Mouse (Mus musculus): ENCODE measurements around the gene Sec31b.
A peak's percentile ranks its signal among the peaks of the same experiment; 100 is the strongest.

Gene Sec31b

DNA sequence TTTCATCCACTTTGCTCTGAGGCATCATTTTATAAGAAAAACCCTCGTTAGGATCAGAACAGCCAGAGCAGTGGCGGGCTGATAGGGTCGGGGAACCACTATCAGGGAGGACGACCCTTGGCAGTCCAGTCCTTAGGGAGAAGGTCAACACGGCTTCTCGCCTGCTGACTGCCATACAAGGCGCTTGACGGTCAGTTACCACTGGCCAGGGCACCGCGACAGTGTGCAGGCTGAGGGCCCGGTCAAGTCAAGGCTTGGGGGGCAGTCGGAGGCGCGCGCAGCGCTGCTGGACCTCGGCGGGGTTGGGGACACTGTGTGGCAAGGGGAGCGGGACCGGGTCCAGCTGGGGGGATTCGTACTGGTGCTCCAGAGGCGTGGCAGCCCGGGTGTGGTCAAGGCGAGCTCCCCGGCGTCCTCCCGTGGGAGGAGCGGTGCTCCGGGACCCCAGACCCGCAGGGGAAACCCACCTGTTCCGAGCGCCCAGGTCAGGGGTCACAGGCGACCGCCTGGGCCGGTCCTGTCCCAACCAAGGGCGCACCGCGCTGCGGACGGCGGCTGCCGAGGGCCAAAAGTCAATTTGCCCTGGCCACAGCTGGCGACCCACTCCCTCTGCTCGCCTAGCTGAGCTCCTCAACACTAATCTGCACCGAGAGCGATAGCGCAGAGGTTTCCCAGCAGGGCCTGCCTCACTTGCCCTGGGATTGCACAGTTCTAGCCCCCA, at the start of gene Sec31b:
TSS of gene Sec31b (minus strand) at position 544 of the 721 bp plus-strand sequence.
- peak; percentile 10 to 29 for DNase-seq (ENCODE audit: low spot score in 2 of 2)

DNA sequence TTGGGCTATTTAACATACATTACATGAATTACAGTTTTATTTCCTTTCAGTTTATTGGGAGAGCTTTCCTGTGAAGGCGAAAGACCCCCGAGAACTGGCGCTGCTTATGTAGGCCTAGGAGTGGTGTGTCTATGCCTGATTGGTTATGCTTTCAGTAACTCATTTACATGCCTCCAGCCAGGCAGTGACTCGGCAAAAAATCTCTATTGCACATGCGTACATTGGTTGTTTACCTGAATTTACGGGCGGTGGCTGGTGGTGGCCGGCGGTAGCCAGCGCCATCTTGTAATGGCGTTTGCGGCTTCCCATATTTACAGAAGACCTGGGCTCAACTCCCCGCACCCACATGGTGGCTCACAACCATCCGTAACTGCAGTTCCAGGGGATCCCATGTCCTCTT, 48.5 kb upstream of the Sec31b start:
- DNase-seq (ENCODE audit: low spot score in 2 of 2): no peak

- DNase-seq (ENCODE audit: low spot score in 2 of 2): no peak
Observed at GRCm38 (mm10) chr19:44591638-44592037, 46.0 kb upstream of the Sec31b start.

- DNase-seq (ENCODE audit: low spot score in 2 of 2): no peak
Observed at GRCm38 (mm10) chr19:44590992-44591391, 45.3 kb upstream of the Sec31b start.

DNA sequence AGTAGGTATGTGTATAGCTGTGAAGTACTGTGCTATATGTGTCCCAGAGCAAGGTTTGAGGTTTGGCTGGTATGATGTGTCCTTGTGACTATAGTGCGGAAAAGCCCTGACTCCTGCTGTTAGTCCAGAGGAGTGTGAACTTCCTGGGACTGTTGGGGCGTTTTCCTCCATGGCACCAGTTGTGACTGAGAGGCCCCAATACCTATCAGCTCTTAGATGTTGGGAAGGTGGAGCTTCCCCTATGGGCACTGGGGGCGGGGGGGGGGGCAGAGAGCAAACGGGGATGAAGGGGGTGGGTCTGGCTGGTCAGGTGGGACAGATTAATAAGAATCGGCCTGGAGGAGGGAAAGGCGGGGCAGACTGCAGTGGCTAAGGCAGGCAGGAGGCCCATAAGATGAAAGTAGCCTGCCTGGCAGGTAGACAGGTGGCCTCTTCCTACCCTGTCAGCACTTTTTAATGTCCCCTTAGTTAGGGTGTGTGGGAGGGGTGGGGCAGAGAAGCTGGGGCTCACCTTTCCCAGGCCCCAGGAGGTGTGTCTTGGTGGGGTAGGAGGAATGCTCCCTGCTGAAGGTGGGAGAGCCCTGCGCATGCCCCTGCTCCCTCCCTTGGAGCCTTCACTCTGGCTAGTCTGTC, 44.0 kb upstream of the Sec31b start:
- DNase-seq (ENCODE audit: low spot score in 2 of 2): no peak

GRCm38 (mm10) chr19:44588036-44588435, 42.4 kb upstream of the Sec31b start:
- no peak for DNase-seq (ENCODE audit: low spot score in 2 of 2)

DNA sequence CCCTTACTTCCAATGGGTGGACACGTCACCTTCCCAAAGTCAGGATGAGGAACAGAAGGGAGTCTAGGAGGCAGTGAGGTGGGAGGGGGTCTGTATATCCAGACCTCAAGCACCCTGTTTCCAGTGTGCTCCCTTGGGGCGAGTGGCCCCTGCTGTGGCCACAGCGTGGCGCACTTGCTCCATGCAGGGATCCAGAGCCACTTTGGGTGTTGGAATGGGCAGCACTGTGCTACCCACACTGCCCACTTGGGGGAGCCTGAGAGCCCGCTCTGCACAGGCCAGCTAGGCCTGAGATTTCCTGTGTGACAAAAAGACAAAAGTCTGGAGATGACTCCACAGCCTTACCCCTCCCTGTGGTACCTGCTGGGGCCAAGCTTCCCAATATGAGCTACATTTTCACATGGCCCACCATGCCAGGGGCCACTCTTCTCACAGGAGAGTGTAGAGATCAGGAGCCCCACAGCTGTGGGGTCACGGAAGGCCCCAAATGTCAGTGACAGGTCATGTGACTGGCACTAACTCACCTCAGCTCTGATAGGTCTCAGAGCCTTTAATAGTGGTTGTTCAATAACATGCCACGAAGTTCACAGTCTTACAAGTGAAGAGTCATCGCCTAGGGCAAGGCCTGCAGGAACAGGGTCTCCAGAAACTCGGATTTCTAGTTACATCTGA, 37.1 kb upstream of the Sec31b start:
- peak; percentile 77 to 90 for DNase-seq (ENCODE audit: low spot score in 2 of 2)

- no peak for DNase-seq (ENCODE audit: low spot score in 2 of 2)
Observed at GRCm38 (mm10) chr19:44582103-44582502, 36.4 kb upstream of the Sec31b start.

DNA sequence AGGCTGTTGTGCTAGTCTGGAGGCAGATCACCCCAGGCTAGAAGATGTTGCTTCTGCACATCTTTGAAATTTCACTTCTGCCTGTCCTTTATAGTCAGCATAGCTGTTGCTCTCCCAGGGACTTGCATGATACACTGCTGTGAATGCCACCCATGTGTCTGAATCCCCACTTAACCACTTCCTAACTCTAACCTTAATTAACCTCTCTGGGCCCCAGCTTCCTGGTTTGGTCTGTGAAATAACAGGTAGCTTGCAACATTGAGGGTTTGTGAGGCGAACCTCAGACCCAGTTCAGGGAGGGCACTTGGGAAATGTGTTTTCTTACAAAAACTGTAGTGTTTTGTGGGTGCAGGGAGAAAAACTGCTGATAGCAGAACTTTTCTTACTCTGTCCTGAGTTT, 32.4 kb upstream of the Sec31b start:
- no peak for DNase-seq (ENCODE audit: low spot score in 2 of 2)

DNA sequence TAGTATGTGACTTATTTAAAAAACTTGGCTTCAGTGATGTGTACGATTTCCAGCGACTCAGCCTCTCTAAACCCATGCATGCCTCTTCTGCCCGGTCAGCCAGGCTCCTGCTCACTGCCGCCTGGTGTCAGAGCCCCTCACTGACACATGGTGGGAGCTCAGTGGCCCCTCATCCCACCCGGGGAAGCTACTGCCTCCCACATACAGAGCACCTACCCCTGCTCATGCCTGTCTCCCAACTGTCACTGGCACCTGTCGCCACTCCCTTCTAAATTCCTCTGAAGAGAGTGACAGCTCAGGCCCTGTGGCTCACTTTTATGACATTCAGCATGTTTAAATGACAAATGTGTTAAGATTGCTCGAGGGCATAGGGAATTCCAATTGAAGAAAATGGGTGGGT, 30.6 kb upstream of the Sec31b start:
- no peak for DNase-seq (ENCODE audit: low spot score in 2 of 2)

DNA sequence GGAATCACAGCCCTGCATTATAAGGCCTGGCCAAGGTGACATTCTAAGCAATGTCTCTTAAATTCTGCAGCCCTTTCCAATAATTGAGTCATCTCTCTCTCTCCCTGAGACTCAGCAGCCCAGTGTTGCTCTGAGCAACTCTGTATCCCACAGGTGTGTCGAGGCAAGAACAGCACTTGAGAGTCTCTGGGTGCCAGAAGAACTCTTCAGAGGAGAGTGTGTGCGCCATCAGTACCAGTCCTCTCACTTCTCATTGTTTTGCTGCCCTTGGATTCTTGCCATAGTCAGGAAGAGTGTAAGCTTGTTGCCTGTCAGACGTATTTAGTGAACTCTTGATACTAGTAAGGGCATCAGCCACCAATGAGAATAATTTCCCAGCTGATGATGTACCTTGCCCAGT, 22.1 kb upstream of the Sec31b start:
- DNase-seq (ENCODE audit: low spot score in 2 of 2): no peak

DNA sequence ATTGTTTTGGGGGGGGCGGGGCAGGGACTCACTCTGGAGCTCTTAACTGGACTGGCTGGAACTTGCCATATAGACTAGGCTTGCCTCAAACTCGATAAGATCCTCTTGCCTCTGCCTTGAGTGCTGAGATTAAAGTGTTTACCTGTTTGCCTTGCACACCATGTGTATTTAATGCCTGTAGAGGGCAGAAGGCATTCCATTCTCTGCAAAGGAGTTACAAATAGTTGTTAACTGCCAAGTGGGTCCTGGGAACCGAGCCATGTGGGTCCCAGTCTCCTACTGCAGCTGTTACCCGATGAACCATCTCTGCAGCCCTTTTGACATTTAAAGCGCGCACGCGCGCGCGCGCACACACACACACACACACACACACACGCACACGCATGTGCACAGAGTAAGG, 18.3 kb upstream of the Sec31b start:
- no peak for DNase-seq (ENCODE audit: low spot score in 2 of 2)

DNA sequence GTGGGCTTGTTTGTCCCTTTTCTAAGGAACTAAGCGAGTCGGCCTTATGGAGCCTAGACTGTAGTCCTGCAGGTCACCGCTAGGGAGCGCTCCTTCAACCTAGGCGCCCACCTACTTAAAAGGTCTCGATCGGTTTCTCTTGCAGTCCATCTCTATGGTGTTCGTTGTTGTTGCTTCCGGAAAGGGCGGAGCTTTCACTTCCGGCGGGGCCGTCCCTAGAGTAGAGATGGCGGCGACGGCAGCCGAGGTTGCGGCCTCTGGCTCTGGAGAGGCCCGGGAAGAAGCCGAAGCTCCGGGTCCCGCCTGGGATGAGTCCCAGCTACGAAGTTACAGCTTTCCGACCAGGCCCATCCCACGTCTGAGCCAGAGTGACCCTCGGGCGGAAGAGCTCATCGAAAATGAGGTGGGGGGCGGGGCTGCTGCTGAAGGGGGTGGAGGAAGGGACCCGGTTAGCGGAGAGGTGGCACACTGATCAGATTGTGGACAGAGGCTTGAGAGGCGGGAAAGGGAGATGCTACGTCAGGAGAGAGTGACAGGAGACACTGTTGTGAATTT, 17.1 kb upstream of the Sec31b start, which contains the start of gene Hif1an:
TSS of gene Hif1an (plus strand) at position 199 of the 555 bp plus-strand sequence.
- peak; percentile 85 to 88 for DNase-seq (ENCODE audit: low spot score in 2 of 2)

- DNase-seq (ENCODE audit: low spot score in 2 of 2): peak; percentile 92 to 96
Observed at GRCm38 (mm10) chr19:44554861-44555590, 9.4 kb upstream of the Sec31b start, which contains the start of gene Ndufb8. Gene Ndufb8, minus strand, starts transcription at chr19:44555440.

- peak; percentile 2 to 5 for DNase-seq (ENCODE audit: low spot score in 2 of 2)
Observed at GRCm38 (mm10) chr19:44554490-44554860, 8.8 kb upstream of the Sec31b start.

GRCm38 (mm10) chr19:44553286-44553685, 7.6 kb upstream of the Sec31b start:
- DNase-seq (ENCODE audit: low spot score in 2 of 2): no peak

GRCm38 (mm10) chr19:44552731-44553130, 7.1 kb upstream of the Sec31b start, which contains the start of gene Gm20538:
Gene Gm20538, minus strand, starts transcription at chr19:44552831.
- DNase-seq (ENCODE audit: low spot score in 2 of 2): no peak

DNA sequence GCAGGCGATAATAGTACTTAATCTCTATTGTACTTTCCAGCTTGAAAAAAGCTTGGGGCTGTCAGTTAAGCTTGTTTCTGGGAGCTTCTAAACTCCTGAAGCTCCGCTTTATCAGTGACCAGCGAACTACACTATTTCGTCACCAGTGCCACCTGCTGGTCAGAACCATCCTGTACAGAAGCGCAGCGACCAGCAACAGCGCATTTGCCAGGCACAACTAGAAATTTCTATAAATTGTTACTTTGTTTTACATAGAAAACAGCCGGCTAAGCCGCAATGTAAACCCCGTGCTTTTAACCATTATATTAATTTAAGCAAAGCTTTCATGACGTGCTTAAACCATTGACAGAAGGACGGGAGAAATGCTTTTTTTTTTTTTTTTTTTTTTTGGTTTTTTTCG, 889 bp downstream of the Sec31b start:
- peak; percentile 30 to 65 for DNase-seq (ENCODE audit: low spot score in 2 of 2)

GRCm38 (mm10) chr19:44544372-44544771, 1.3 kb downstream of the Sec31b start:
- DNase-seq (ENCODE audit: low spot score in 2 of 2): no peak

DNA sequence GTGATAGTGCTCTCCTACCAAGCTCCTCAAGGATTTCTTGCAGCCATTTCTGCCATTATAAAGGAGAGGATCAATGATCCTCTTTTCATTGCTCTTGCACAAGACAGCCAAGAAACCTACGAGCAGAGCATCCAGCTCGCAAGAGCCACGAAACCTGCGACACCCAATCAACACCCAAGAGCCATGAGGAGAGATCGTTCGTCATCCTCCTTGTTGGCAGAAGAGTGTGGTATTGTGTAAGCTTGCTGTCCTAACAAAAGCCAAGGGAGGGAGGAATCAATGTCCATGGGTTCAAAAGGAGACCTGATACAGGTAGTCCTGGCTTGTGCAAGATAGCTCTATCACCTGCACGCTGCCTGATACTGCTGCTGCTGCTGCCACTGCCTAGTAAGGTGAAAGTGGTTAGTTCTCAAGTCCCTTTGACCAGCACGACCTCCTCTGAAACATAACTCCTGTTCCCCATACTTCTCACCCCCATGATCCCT, 2.9 kb downstream of the Sec31b start:
- DNase-seq (ENCODE audit: low spot score in 2 of 2): no peak

- no peak for DNase-seq (ENCODE audit: low spot score in 2 of 2)
Observed at GRCm38 (mm10) chr19:44537416-44537815, 8.2 kb downstream of the Sec31b start.
